Mouse (Mus musculus) thymus, postnatal 25 days (tissue): ENCODE measurements around the gene Cxcl16.
"Not testable (repeated sequence)": the region's sequence is repeated elsewhere in the genome, so short reads cannot be mapped to it uniquely, and the experiment has no call there.

ENCODE experiments used
- DNase-seq: peaks from one replicate; pipeline ENCODE4 v3.0.0; 2022

The Cxcl16 gene

DNA sequence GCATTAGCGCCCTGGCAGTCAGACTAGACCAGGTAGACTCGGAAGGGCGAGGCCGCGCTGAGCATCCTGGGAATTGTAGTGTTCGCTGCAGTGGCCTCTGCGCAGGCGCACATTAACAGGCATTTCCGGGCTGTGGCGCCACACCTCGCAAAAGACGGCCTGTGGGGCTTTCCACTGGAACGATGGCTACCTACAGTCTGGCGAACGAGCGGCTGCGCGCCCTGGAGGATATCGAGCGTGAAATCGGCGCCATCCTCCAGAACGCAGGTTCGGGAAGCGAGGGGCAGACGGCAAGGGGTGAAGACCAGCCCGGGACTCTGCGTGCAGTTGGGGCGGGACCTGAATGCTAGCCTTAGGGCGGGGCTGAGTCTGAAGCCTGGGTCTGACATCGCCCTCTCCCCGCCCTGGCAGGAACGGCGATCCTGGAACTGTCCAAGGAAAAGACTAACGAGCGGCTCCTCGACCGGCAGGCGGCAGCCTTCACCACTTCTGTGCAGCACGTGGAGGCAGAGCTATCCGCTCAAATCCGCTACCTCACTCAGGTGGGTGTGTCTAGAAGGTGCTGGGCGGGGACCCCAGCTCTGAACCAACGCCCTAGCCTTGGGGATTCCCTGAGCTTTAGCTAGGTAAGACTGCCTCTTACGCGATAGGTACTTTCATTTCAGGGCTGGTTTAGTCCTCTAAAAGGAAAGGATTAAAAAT lies 7.8 kb downstream of the Cxcl16 start, which contains the start of gene Med11:
Gene Med11 (plus strand): TSS at position 123 of the 702 bp plus-strand sequence.
- peak; percentile 93 for DNase-seq

DNA sequence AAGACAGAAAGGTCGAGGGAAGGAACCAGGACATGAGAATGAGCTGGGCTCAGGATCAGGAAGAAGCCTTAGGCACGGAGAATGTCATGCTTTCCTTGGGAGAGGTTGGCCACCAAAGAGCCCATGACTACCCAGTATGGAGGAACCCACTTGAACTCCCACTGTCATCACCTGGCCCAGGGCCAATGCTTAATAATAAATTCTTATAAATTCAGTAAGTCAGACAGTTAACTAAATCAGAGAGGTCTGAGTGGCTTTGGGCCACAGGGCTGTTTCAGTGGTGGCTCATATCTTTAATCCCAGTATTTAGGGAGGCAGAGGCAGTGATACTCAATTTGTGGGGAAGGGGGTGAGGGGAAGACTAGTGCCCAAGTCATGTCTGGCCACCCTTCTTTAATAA lies 8.9 kb downstream of the Cxcl16 start:
- DNase-seq, result no peak

DNA sequence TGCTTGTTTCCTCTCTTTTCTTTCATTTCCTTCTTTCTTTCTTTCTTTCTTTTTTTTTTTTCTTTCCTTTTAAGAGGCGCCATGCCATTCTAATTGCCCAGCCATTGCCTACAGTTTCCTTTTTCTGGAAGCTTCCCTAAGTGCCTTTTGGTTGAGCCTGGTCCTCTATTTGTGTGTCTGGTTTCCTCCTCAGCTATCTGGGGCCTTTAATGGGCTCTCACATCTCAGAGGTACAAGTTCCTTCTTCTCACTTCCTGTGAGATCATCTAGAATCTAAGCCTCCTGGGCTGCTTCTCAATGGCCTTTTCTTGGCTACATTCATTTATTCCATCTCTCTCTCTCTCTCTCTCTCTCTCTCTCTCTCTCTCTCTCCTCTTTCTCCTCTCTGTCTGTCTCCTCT lies 12.4 kb downstream of the Cxcl16 start:
- no peak for DNase-seq

DNA sequence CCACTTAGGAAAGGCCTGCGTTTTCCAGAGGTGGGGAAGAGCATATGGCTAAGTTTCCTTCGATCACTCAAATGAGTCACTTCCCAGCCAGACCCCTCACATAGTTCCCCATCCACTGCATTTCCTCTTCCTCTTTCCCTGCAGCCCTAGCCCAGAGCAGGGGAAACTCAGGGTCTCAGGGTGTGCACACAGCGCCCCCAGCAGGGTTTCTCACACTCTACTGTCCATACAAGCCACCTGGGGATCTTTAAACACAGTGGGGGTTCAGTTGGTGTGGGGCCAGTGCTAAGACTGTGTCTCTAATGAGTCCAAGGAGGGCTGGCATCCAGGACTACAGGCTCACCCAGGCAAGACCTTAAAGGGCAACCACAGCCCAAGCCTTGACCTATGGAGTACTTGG lies 13.0 kb downstream of the Cxcl16 start:
- DNase-seq, result no peak

DNA sequence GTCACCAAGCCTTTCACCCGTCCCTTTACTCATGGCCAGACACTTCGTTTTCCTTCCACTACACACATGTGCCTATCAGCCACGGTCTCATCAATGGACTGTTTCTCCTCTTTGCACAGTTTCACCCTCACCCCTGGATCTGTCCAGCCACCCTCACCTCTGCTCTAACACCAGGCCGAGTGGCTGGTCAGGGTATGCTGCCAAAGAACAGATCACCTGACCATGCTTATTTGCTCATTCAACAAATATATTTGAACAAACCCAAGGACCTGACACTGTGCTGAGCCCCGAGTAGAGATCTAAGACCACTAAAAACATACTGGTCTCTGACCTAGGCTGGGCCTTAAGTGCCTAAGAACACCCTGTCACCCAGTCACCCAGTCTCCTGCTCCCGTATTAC lies 15.1 kb downstream of the Cxcl16 start:
- no peak for DNase-seq

DNA sequence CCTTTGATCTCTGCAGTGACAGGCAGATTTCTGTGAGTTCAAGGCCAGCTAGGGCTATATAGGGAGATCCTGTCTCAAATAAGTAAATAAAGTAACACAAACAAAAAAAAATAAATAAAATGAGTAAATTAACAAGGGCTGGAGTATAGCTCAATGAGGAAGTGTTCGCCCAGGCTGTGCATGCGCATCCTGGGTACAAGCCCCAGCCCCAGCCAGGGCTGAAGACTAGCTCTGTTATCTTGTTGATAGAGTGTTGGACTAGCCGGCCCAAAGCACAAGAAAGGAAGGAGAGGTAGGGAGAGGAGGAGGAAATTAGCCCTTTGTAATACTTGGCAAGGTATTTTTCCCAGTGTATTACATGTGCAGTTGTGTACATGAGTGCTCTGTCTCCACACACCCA lies 15.8 kb downstream of the Cxcl16 start:
- DNase-seq, result no peak

DNA sequence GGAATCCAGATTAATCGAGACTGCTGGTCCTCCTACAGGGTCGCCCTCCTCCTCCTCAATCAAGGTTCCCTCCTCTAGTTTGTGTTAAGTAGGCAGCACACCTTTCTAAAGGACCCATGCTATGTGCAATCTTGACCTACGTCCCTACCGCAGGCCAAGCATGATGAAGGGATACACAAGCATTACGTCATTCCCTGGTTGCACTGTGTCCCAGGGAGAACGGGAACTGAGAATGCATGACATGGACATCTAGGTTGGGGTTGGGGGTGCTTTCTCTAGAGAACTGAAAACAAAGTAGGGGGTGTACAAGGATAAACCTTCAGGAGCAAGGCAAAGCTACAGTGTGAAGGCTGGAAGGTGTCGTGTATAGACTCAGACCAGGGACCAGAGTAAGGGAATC lies 17.9 kb downstream of the Cxcl16 start:
- DNase-seq, result no peak

DNA sequence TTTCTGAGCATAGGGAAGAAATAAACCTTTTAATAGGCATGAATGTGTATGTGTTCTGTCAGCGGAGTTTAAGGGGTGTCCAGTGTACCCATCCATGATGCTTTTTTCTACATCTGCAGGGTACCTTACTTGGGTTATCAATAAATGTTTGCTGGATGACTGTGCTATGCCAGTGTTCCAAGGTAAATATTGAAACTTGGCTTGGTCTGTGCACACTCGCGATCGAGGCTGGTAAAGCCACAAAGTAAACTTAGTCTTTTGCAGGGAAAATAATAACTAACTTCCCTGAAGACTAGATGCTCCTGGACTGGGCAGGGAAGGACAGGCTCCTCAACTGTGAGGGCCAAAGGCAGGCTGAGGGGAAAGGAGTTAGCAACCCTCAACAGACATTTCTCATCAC lies 19.1 kb downstream of the Cxcl16 start:
- DNase-seq, result no peak

DNA sequence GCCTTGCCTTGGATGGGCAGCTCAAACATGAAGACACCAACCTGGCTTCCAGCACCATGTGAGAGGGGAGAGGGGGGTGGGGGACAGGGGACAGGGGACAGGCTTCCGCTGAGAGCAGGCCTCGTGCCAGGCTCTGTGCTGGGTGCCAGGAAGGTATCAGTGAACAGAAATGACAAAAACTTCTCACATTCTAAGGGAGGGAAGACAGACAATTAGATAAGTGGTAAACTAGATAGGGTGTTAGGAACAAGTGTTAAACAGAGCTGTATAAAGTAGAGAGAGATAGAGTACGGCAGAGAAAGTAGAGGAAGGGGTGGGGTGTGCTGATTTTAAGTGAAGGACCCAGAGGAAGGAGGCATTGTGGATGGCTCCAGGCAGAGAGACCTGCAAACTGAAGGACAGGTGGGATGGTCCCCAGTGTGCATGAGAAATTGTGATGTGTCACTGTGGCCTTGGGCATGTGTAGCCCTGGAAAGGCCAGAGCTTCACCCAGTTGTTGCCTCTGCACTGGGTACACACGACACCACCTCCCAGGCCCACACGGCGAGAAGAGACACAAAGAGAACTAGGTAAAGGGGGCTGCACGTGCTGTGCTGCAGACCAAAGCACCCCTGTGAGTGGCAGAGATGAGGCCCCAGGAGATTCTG lies 20.9 kb downstream of the Cxcl16 start:
- no peak for DNase-seq

DNA sequence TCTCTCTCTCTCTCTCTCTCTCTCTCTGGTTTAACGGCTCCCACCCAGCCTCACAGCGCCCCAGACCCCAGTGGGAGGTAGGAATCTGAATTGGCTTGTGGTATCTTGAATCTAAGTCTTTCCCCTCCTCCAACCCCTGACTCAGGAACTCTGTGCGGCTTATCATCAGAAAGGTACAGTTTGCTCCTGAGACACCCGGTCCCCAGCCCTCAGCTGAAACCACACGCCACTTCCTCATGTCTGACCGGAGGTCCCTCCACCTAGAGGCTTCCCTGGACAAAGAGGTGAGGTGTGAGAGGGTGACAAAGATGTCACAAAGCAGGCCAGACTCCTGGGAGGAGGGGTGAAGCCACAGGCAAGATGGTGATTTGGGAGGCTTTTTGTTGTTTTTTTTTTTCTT lies 22.4 kb downstream of the Cxcl16 start:
- peak; percentile 27 for DNase-seq

DNA sequence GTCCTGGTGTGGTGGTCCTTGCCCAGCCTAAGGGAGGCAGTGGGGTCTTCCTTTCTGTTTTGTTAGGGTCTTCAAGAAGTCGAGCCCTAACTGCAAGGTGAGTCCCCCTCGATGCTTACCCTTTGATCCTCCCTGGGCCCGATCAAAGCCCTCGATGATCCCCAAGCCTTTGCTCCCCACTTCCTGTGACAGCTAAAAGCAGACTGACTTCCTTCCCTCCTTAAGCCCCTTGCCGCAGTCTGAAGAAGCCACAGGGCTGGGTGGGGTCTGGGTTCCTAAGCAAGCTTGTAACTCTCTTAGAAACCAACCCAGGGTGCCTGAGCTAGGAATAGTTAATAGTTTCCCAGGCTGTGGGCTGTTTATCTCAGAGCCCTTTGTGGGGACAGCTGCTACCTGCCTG lies 24.3 kb downstream of the Cxcl16 start:
- DNase-seq, result peak; percentile 73

DNA sequence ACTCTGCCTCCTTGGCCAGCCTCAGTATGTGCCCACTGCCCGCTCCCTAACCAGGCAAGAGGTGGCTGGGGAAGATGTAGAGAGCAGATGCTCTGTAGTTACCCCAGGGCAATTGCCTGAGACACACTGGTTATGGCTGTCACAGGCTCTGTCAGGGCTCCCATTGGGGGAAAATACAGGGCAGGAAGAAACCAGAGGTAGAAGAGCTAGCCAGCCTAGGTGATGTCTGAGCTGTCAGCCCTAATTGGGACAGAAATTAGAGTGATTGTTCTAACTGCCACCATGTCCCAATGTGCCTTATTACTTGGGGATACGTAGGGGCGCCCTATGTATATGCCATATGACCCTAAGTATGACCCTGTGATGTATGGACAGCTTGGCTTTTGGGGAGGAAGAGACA lies 25.8 kb downstream of the Cxcl16 start:
- peak; percentile 23 for DNase-seq

DNA sequence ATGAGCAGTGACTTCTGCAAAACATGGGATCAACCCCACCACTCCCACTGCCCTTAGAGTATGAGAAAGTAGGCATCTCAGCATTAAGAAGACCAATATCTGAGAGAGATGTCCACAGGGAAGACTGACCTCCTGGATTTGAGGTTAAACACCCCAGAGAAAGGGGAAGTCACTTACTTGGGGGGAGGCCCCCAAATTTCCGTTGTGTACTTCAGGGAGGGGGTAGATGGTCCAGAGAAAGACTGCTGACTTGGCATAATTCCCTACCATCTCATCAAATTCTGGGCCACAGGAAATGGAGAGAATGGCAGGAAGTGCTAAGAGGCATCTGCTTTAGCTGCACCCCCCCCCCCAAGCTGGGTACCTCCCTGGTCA lies 26.2 kb downstream of the Cxcl16 start:
- no peak for DNase-seq

DNA sequence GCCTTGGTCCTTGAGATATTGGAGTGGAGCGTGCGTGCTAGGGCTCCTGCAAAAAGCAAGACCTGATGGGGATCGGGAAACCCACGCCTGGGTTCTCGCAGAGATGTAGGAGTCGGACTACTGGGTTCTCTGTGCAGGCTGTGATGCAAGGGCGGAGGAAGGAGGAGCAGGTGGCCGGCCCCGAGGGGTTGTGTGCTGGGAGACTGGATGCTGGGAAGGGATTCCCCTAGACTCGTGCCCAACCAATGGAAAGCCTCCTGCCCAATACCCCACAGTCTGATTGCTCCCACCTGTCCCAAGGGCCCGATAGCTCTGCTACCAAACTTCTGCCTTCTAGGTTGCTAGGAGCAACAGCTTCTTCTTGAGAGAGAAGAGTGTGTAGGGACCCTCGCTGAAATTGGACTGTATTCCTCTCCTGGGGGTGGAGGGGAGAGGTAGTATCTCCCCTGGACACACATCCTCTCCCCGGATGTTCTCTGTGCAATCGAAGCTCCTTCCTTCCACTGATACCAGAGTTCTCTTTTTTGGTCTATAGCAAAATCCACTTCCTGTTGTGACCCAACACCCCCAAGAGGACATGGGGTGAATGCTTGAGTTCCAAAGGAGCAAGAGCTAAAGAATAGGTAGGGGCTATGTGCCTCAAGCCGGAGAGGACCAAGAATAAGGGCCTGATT lies 26.8 kb downstream of the Cxcl16 start:
- peak; percentile 44 for DNase-seq

DNA sequence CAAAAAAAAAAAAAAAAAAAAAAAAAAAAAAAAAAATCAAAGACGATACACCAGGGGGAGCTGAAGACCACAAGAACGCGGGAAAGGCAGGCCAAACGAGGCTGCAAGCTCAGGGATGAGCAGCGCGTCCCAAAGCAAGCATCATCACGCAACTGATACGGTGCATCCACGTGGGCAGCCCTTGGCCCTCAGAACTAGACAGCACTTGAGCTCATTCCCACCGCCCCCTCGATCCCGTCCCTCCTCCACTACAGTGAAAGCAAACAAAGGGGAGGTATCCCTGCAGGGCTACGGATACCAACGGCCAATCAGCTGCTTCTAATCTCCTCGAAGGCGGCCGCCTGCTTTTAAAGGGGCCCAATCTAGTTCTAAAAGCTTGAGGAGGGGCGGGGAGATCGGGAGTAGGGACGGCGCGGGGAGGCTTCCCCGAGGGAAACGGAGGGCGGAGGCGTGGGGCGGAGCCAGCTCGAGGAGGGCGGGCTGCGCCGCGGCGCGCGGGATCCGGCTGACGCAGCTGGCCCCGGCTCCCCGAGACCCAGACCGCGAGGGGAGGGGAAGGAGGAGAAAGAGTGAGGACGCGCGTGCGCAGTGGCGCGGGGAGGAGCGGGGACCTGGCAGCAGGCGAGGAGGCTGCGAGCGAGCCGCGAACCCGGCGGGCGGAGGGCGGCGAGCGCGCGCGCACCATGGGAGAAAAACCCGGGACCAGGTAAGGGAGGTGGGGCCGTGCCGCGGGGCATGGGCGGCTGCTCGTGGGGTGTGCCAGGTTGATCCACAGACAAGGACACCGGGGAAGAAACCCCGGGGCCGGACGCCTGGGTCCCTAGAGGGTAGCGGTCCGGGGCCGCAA lies 27.5 kb downstream of the Cxcl16 start, which contains the start of gene Arrb2:
Gene Arrb2 (plus strand): TSS at position 588 of the 847 bp plus-strand sequence.
- DNase-seq, result peak; percentile 99

DNA sequence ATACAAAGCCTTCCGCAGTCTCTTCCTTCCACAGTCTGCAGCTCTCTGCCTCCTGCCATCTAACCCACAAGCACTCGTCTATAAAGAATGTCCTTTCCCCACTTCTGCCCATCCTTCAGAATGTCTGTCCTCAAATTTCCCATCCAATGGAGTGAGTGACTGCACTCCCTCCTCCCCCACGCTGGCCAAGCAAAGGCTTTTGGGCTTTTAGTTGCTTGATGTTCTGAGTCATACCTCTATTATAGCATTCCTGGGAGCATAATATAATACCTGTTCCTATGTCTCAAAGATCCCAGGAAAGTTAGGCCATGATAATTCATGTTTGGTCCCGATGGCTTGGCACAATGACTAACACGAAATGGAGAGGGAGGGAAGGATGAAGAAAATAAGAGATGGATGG lies 28.2 kb downstream of the Cxcl16 start:
- DNase-seq, result no peak

DNA sequence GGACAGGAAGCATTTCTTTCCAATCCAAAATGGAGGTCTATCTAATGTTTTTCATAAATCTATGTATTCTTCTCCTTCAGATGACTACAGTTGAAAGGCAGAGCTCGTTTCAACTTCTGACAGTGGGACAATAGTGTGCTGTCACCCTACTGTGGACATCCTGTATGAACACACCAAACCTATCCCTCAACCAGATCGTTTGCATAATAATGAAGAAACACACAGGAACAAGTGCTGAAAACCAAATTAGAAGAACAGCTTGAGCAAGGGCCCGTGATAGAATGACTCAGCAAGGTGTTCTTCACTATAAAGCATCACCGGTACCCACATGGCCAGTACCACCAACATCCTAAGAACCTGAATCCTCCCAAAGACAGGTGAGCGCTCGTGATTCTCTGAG lies 33.2 kb downstream of the Cxcl16 start:
- DNase-seq, result not testable (repeated sequence)

DNA sequence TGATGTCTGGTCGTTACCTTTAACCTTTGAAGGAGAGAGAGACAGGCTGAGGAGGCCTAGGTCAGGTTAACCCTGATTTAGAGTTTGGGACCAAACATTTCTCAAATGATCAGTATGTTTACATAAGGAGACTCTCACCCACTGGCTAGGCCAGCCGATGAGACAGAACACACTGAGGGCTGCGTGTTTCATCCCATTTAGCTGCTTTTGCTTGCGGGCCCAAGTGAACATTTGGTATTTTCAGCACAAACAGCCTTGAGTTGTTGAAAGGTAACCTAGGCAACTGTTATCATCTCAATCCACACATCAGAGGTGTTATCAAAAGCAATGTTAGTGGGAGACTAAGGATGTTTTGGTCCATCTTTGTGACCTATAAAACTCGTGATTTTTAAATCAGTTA lies 40.3 kb downstream of the Cxcl16 start:
- no peak for DNase-seq

DNA sequence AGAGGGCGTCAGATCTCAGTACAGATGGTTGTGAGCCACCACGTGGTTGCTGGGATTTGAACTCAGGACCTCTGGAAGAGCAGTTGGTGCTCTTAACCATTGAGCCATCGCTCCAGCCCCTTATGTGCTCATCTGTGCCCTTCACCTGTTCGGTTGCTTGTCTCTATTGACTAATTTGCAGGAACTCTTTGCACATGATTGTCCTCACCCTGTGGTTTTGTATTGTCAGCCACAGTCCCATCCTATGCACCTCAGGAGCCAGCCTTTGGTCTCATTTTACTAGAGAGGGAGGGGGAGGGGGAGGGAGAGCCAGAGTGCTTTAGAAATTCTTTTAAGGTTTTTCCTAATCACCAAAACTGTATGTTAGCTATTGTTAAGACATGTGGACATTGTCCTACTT lies 41.6 kb downstream of the Cxcl16 start:
- DNase-seq, result no peak

DNA sequence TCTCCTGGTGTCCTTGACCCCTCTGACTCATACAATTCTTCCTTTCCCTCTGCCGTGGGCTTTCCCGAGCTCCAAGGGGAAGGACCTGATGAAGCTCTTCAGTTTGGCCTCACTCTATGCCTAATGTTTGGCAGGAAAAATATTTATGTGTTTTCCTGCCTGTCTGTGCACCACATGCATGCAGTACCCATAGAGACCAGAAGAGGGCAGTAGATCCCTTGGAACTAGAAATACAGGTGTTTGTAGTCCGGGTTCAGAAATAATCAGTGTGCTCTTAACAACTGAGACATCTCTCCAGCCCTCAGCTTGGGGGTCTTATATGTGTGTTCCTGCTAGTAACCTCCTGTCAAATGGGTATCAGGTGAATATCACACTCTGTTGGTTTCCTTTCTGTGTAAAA lies 45.8 kb downstream of the Cxcl16 start:
- DNase-seq, result peak; percentile 86

DNA sequence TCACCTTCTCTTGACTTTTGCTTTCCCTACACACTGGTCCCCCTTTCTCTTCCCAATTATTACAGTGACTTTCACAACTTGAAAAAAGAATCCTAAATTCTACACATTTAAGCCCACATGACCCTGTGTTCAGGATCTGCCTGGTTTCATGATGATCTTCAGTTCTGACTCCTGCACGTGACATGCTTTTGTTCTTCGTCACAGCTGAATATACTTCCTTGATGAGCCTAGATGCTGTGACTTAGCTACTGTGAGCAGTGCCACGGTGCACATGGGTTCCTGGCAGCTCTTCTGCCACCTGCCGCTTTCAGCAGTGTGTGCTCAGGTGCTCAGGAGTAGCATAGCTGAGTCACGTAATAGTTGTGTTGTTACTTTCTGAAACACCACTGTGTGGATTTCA lies 47.2 kb downstream of the Cxcl16 start:
- DNase-seq, result no peak

DNA sequence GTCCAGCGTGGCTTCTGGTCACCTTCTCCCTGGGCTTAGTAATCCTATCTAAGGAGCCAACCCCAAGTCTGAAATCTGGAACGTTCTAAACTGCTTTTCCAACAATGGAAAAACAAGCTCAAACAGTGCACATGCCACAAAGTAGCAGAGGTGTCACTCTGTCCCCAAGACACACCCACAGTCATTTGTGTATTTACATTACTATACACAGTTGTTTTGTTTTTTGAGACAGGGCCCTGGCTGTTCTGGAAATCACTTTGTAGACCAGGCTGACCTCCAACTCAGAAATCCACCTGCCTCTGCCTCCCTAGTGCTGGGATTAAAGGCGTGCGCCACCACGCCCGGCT lies 49.5 kb downstream of the Cxcl16 start:
- DNase-seq, result no peak

DNA sequence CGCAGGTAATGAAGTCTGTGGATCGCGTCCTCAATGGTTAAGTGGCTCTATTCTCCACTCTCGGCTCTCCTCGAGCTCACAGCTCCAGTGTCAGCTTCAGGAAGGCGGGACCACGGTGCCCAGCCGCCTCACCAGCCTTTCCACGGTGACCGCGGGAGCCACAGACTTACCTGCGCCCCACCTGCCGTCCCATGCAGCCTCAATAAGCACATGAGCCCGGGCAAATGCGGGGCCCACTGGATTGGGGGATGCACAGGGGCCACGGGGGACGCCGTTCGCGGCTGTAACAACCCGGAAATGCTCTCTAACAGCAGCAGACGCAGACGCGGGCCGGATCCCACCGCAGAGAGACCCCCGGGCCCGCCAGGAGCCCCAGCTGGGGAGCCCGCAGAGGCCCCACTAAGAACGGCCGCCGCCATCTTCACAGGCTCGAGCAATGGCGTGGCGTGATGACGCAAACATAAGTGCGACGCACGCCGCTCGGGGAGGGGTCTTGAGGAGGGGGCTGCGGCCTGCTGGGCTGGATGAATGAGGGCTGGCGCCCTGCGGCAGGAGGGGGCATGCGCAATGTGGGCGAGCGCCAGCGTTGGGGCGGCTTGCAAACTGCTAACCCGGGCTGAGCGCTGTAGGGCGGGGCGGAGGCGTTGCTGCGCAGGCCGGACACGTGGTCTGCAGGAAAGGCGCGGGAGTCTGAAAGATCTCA lies 50.0 kb downstream of the Cxcl16 start, which contains the start of gene Pelp1:
Gene Pelp1 (minus strand): TSS at position 438 of the 703 bp plus-strand sequence.
- DNase-seq, result peak; percentile 93
